Mouse (Mus musculus) forebrain, embryonic 14.5 days (tissue): ENCODE measurements around the gene Rfx2. TPM values are rescaled to one million over a fixed set of nuclear protein-coding genes. Genes with fewer than 3 reads are reported as not detected.

Source experiments
- ATAC-seq: fragments of 200-750 bp; cut with Nextera tagmentation; 2 replicates; pipeline ENCODE4 v1.8.0; 2017; ENCODE audit warnings: mild to moderate bottlenecking, moderate library complexity
- DNase-seq: peaks from one replicate; pipeline ENCODE4 v3.0.0-alpha.2; 2015; ENCODE audit warnings: low spot score
- H3K27ac ChIP-seq: fragments of 300-500 bp; sonication (generic); 2 replicates; pipeline ENCODE4 v1.5.1; 2014; ENCODE audit warnings: low read depth, mild to moderate bottlenecking, control low read depth, low read length, moderate library complexity
- H3K27me3 ChIP-seq: fragments of 300-500 bp; sonication (generic); replicated peaks from 2 replicates; pipeline ENCODE4 v1.6.1; 2014; ENCODE audit warnings: low read length, control low read depth, mixed read lengths; ENCODE audit not compliant: control insufficient read depth, insufficient read depth
- H3K36me3 ChIP-seq: fragments of 300-500 bp; sonication (generic); 2 replicates; pipeline ENCODE4 v1.6.1; 2014; ENCODE audit warnings: low read length, control low read depth; ENCODE audit not compliant: control insufficient read depth, insufficient read depth
- H3K4me1 ChIP-seq: fragments of 300-500 bp; sonication (generic); 2 replicates; pipeline ENCODE4 v1.6.1; 2014; ENCODE audit warnings: antibody characterized with exemption, low read length, control low read depth; ENCODE audit not compliant: control insufficient read depth, insufficient read depth
- H3K4me2 ChIP-seq: fragments of 300-500 bp; sonication (generic); 2 replicates; pipeline ENCODE4 v1.6.1; 2014; ENCODE audit warnings: mild to moderate bottlenecking, control low read depth, low read length
- H3K4me3 ChIP-seq: fragments of 300-500 bp; sonication (generic); 2 replicates; pipeline ENCODE4 v1.5.1; 2014; ENCODE audit warnings: low read depth, low read length, control low read depth
- H3K9ac ChIP-seq: fragments of 300-500 bp; sonication (generic); 2 replicates; pipeline ENCODE4 v1.6.1; 2014; ENCODE audit warnings: mild to moderate bottlenecking, low read length, control low read depth, moderate library complexity
- H3K9me3 ChIP-seq: fragments of 300-500 bp; sonication (generic); replicated peaks from 2 replicates; pipeline ENCODE4 v1.6.1; 2016; ENCODE audit warnings: low read length, control low read depth, mixed read lengths; ENCODE audit not compliant: control insufficient read depth
- WGBS: fragments of 180-500 bp; shearing (Covaris S2); extraction: QIAGEN DNeasy Blood & Tissue Kit; methylation state at CpG from one replicate; pipeline ENCODE4 v1.1.7; 2014; 5-methylcytosine and 5-hydroxymethylcytosine counted together
- polyA plus RNA-seq: library from polyadenylated mRNA; unstranded; fragments of >200 nt; fragmentation: Nextera tagmentation; extraction: Ambion mirVana; gene quantifications from 2 replicates; pipeline ENCODE4 v1.2.1, GENCODE M21; 2014

Gene Rfx2
- polyA plus RNA-seq, 1 experiment from 2014 or later, result 2.2 TPM

DNA sequence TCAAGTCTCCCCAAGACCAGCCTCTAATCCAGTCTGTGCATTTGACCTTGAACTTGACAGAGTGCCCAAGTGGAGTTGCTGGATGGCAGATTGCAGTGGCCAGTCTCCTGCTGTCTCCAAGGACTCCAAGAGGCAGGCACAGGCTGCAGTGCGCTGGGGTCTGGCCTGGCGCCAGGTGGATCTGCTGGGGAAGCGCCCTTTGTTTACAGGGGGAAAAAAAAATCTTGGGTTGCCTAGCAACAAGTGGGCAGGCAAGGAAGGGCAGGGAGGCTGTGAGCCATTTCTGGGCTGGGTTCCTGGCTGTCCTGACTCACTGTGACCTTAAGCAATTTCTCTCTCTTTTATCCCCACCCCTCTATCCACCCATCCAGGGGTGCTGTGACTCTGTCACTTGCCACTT is 20.6 kb downstream of the Rfx2 start:
- peak; percentile 59 for ATAC-seq
- Histone ChIP-seq H3K36me3 (no peaks in the 10 kb centered on the region), H3K27ac (peak overlapping the region; percentile 76), H3K9ac (peak overlapping the region; percentile 43), H3K4me3 (no peak overlapping the region), H3K9me3 (no peaks in the 10 kb centered on the region), H3K4me2 (peak overlapping the region; percentile 4; the same call in 1 of the 2 replicates), H3K4me1 (peaks cover 35% of the 10 kb centered on the region), H3K27me3 (no peaks in the 10 kb centered on the region)
- 0% methylated on average over 3 of the region's 3 CpGs for WGBS
- DNase-seq, result peak; percentile 95

GRCm38 (mm10) chr17:56808518-56808917 is 22.3 kb downstream of the Rfx2 start:
- H3K36me3 ChIP-seq, result 0 out of 2 replicates have a peak, but pooled peaks cover 2% of the 10 kb centered on the region
- ATAC-seq (peak; percentile 87), DNase-seq (peak; percentile 89)
- no peak overlapping the region for H3K27ac ChIP-seq
- H3K9me3 ChIP-seq, result no peaks in the 10 kb centered on the region
- no peak overlapping the region for H3K9ac ChIP-seq
- peaks cover 20% of the 10 kb centered on the region for H3K4me1 ChIP-seq
- no peak overlapping the region for H3K4me2 ChIP-seq
- 8% methylated on average over 9 of the region's 9 CpGs for WGBS
- H3K27me3 ChIP-seq, result no peaks in the 10 kb centered on the region
- H3K4me3 ChIP-seq, result no peak overlapping the region

- 100% methylated on average over 1 of the region's 1 CpGs for WGBS
- no peaks in the 10 kb centered on the region for H3K9me3 ChIP-seq
- H3K27me3 ChIP-seq, result no peaks in the 10 kb centered on the region
- DNase-seq (no peak), ATAC-seq (no peak)
- H3K9ac ChIP-seq, result no peak overlapping the region
- H3K4me2 ChIP-seq, result no peak overlapping the region
- peaks cover 13% of the 10 kb centered on the region for H3K4me1 ChIP-seq
- H3K4me3 ChIP-seq, result no peak overlapping the region
- 0 out of 2 replicates have a peak, but pooled peaks cover 3% of the 10 kb centered on the region for H3K36me3 ChIP-seq
- no peak overlapping the region for H3K27ac ChIP-seq
Observed at GRCm38 (mm10) chr17:56805784-56806183, 25.0 kb downstream of the Rfx2 start.

- no peak overlapping the region for H3K4me3 ChIP-seq
- H3K27me3 ChIP-seq, result no peaks in the 10 kb centered on the region
- DNase-seq (peak; percentile 4), ATAC-seq (no peak)
- H3K4me1 ChIP-seq, result peaks cover 5% of the 10 kb centered on the region
- H3K4me2 ChIP-seq, result no peak overlapping the region
- WGBS, result 76% methylated on average over 5 of the region's 5 CpGs
- H3K36me3 ChIP-seq, result 0 out of 2 replicates have a peak, but pooled peaks cover 7% of the 10 kb centered on the region
- H3K27ac ChIP-seq, result no peak overlapping the region
- no peak overlapping the region for H3K9ac ChIP-seq
- no peaks in the 10 kb centered on the region for H3K9me3 ChIP-seq
Observed at GRCm38 (mm10) chr17:56804952-56805351, 25.9 kb downstream of the Rfx2 start.

GRCm38 (mm10) chr17:56802065-56802464 is 28.7 kb downstream of the Rfx2 start:
- no peaks in the 10 kb centered on the region for H3K4me1 ChIP-seq
- 73% methylated on average over 8 of the region's 8 CpGs for WGBS
- no peak overlapping the region for H3K4me3 ChIP-seq
- no peaks in the 10 kb centered on the region for H3K27me3 ChIP-seq
- H3K9me3 ChIP-seq, result no peaks in the 10 kb centered on the region
- H3K27ac ChIP-seq, result no peak overlapping the region
- H3K4me2 ChIP-seq, result no peak overlapping the region
- DNase-seq, result no peak
- no peak overlapping the region for H3K9ac ChIP-seq
- no peak for ATAC-seq
- 0 out of 2 replicates have a peak, but pooled peaks cover 7% of the 10 kb centered on the region for H3K36me3 ChIP-seq

GRCm38 (mm10) chr17:56799276-56799675 is 31.5 kb downstream of the Rfx2 start:
- no peaks in the 10 kb centered on the region for H3K4me1 ChIP-seq
- H3K4me3 ChIP-seq, result no peak overlapping the region
- WGBS, result 56% methylated on average over 3 of the region's 3 CpGs
- H3K27ac ChIP-seq, result no peak overlapping the region
- H3K4me2 ChIP-seq, result no peak overlapping the region
- DNase-seq (no peak), ATAC-seq (no peak)
- no peak overlapping the region for H3K9ac ChIP-seq
- H3K27me3 ChIP-seq, result no peaks in the 10 kb centered on the region
- H3K36me3 ChIP-seq, result 0 out of 2 replicates have a peak, but pooled peaks cover 7% of the 10 kb centered on the region
- H3K9me3 ChIP-seq, result no peaks in the 10 kb centered on the region

- ATAC-seq, result no peak
Observed at GRCm38 (mm10) chr17:56793614-56794319, 37.0 kb downstream of the Rfx2 start.

GRCm38 (mm10) chr17:56792588-56792987 is 38.2 kb downstream of the Rfx2 start:
- H3K9me3 ChIP-seq, result no peaks in the 10 kb centered on the region
- DNase-seq (no peak), ATAC-seq (no peak)
- no peak overlapping the region for H3K9ac ChIP-seq
- 83% methylated on average over 3 of the region's 3 CpGs for WGBS
- H3K27me3 ChIP-seq, result no peaks in the 10 kb centered on the region
- H3K4me3 ChIP-seq, result no peak overlapping the region
- H3K4me2 ChIP-seq, result no peak overlapping the region
- no peaks in the 10 kb centered on the region for H3K36me3 ChIP-seq
- H3K4me1 ChIP-seq, result no peaks in the 10 kb centered on the region
- no peak overlapping the region for H3K27ac ChIP-seq

More at GRCm38 (mm10) chr17:56793614-56794319, 37.0 kb downstream of the Rfx2 start:
- Histone ChIP-seq H3K9me3 (no peaks in the 10 kb centered on the region), H3K4me1 (no peaks in the 10 kb centered on the region), H3K4me3 (no peak overlapping the region), H3K9ac (no peak overlapping the region), H3K4me2 (no peak overlapping the region), H3K27ac (no peak overlapping the region), H3K27me3 (no peaks in the 10 kb centered on the region), H3K36me3 (no peaks in the 10 kb centered on the region)
- DNase-seq, result no peak
- WGBS, result 62% methylated on average over 6 of the region's 6 CpGs

DNA sequence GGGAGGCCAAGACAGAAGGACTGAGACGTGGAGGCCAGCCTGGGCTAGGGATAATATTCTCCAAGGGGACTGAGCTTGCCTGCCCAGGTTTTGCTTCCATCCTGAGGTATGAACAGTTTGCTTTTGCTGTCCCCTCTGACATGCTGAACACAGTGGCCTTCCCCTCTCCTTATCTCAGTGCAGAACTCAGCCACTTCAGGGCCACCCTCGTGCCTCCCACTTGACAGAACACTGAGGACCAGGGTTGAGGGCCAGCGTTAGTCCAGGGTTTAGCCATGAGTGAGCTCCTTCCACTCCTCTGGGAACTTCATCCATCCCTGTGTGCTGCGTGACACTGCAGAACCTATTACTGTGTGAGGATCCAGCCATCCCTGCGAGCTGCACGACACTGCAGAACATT is 41.5 kb downstream of the Rfx2 start:
- H3K9ac ChIP-seq, result no peak overlapping the region
- no peaks in the 10 kb centered on the region for H3K9me3 ChIP-seq
- no peak overlapping the region for H3K4me3 ChIP-seq
- no peaks in the 10 kb centered on the region for H3K27me3 ChIP-seq
- 88% methylated on average over 6 of the region's 6 CpGs for WGBS
- no peak overlapping the region for H3K27ac ChIP-seq
- H3K4me1 ChIP-seq, result no peaks in the 10 kb centered on the region
- H3K36me3 ChIP-seq, result no peaks in the 10 kb centered on the region
- ATAC-seq (no peak), DNase-seq (no peak)
- H3K4me2 ChIP-seq, result no peak overlapping the region
